Mouse (Mus musculus) spleen, adult 2 months (tissue): ENCODE measurements at regions not wholly inside any gene's neighbourhood (a gene's known extent, or its start where the extent isn't known, plus 50 kb on each side); places are given as distances from the start of the nearest gene placed in this dataset.
"Not testable (repeated sequence)": the region's sequence is repeated elsewhere in the genome, so short reads cannot be mapped to it uniquely, and the experiment has no call there.

Experiments used
- CTCF ChIP-seq: fragments of 200-500 bp; IDR thresholded peaks from 2 replicates; pipeline ENCODE4 v1.5.1; 2011; ENCODE audit warnings: mild to moderate bottlenecking, inconsistent platforms; ENCODE audit not compliant: insufficient read depth, insufficient read length, insufficient replicate concordance; ENCODE audit errors: extremely low read depth
- POLR2A ChIP-seq: fragments of 200-500 bp; IDR thresholded peaks from 2 replicates; pipeline ENCODE4 v1.6.1; 2011; ENCODE audit warnings: low read depth, low read length, inconsistent platforms

- not testable (repeated sequence) for TF ChIP-seq CTCF, POLR2A
Observed at GRCm38 (mm10) chr12:20802027-20802426, 188.2 kb upstream of the Asap2 start.
